Mouse (Mus musculus) lung, adult 10 weeks (tissue): Measurements from ENCODE around the gene 2700081O15Rik. TPM values are rescaled to one million over a fixed set of nuclear protein-coding genes. Genes with fewer than 3 reads are reported as not detected.

Experiments
- polyA plus RNA-seq: library from polyadenylated mRNA; stranded (reverse); fragments of 350-450 nt; fragmentation: Illumina TruSeq; extraction: RNeasy Lipid Tissue Mini Kit (QIAGEN cat#74804); gene quantifications from one replicate; pipeline ENCODE4 v1.2.3, GENCODE M21; 2014; ENCODE audit warnings: low read depth, low replicate concordance; ENCODE audit not compliant: insufficient read depth

The 2700081O15Rik gene
- 6.3 TPM for polyA plus RNA-seq

DNA sequence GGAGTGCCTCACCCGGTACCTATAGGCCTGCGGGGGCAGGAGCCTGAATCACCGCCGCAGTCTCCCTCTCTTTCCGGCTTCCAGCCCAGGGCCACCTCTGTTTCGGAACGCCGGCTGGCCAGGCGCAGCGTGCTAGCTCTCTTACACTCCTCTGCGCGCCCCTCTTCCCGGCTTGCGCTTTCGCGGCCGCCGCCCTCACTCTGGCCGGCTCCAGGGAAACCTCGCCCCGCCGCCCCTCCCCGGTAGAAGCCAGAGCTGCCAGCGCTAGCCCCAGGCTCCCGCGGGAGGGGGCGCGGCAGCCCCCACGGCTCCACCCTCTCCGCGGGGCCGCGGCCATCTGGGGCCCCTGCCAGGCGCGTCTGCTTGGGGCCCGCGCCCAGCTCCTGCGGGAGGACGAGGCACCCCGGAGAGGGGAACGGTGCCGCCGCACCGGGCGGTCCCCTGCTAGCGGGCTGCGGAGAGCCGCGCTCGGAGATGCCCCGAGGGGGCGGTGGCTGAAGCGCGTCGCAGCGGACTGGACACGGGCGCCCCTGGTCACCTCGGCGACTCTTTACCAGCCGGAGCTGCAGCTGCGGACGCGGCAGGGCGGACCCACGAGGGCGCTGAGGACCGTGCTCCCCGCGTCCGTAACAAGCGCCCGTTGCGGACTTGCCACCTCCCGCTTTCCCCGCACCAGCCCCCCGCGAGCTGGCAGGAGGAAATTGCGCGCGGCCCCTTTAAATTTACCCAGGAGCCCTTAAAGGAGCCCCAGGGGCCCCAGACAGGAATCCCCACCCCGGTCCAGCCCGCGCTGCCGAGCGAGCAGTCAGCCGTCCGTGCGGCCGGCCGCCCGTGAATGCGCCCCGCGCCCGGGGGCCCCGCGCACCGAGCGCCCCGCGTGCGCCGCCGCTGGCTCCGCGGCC lies at the start of gene 2700081O15Rik:
2700081O15Rik (plus strand) TSS at position 792 of the 902 bp plus-strand sequence.

DNA sequence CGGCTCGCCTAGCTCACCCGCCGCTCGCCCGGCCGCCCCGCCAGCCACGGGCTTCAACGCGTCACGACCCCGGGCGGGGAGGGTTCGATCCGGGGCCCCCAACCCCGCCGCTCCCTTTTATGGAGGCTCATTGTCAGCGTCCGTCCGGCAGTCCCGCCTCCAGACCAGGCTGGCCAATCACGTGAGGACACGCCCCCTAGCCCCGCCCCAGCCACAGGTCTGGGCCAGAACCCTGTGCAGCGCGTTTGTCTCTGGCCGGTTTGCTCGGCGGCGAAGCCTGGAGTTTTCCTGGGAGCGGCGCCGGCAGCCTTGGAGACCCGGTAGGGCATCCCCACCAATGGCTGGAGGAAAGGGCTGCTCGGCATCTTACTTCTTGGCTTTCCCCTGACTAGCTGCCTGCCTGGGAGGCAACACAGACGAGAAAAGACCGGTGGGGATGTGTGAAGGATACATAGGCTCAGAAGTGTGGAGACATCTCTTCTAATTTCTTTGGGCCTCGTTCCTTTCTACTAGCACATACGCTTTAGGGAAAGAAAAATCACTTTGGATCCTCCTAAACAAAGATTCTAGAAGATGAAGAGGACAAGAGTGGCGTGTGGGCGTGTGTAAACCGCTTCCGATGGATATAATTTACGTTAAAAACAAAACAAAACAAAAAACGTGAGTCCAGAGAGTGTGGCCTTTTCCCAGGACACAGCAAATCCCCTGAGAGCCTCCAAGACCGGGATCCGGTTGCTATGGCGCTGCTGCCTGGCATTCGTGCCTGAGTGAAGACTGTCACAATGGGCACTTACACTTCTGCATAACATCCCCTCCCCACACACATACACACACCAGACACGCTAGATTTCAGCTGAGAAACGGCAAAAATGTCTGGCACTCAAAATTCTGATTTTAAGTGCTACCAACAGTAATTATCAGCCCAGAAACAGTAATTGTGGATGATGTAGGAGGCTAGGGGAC lies 34.2 kb upstream of the 2700081O15Rik start, which contains the start of gene Spindoc:
Spindoc (minus strand) TSS at position 92 of the 963 bp plus-strand sequence.

Other genes starting within 250 kb of the 2700081O15Rik start
- gene Otub1, start 211.3 kb upstream of the 2700081O15Rik start, polyA plus RNA-seq = 39.3 TPM
- 408 TPM for gene Cox8a, start 200.0 kb upstream of the 2700081O15Rik start, polyA plus RNA-seq
- gene Naa40, start 176.4 kb upstream of the 2700081O15Rik start, polyA plus RNA-seq = 8.4 TPM
- gene Rcor2, start 150.3 kb upstream of the 2700081O15Rik start, polyA plus RNA-seq = 0.99 TPM
- gene Mark2, start 75.8 kb upstream of the 2700081O15Rik start, polyA plus RNA-seq = 18.9 TPM
- gene Spindoc, start 34.6 kb upstream of the 2700081O15Rik start, polyA plus RNA-seq = 12.3 TPM
- 105 TPM for gene Rtn3, start 65.7 kb downstream of the 2700081O15Rik start, polyA plus RNA-seq
- 22.3 TPM for gene Atl3, start 76.4 kb downstream of the 2700081O15Rik start, polyA plus RNA-seq
- gene Pla2g16, start 139.8 kb downstream of the 2700081O15Rik start, polyA plus RNA-seq = 40.8 TPM
- gene Lgals12, start 189.6 kb downstream of the 2700081O15Rik start, polyA plus RNA-seq = 2.5 TPM
- gene Hrasls5, start 194.9 kb downstream of the 2700081O15Rik start, polyA plus RNA-seq = not detected